Mouse (Mus musculus): Measurements from ENCODE around the gene Snx32. TPM values are rescaled to one million over a fixed set of nuclear protein-coding genes. Genes with fewer than 3 reads are reported as not detected.
"Not testable (repeated sequence)": the region's sequence is repeated elsewhere in the genome, so short reads cannot be mapped to it uniquely, and the experiment has no call there.

Gene Snx32
- total RNA-seq, 2 experiments from 2014 or later = 70.5 to 74.2 TPM

GRCm38 (mm10) chr19:5512091-5513004, 2.0 kb upstream of the Snx32 start:
- DNase-seq (ENCODE audit: low spot score in 2 of 2) = no peak

GRCm38 (mm10) chr19:5511074-5511632, 815 bp upstream of the Snx32 start:
- no peak for DNase-seq (ENCODE audit: low spot score in 2 of 2)

GRCm38 (mm10) chr19:5503687-5504086, 6.7 kb downstream of the Snx32 start, which contains the start of gene 1700020D05Rik:
Gene 1700020D05Rik, minus strand, starts transcription at chr19:5503787.
- DNase-seq (ENCODE audit: low spot score in 2 of 2) = no peak

- no peak for DNase-seq (ENCODE audit: low spot score in 2 of 2)
Observed at GRCm38 (mm10) chr19:5500330-5500875, 9.9 kb downstream of the Snx32 start.

GRCm38 (mm10) chr19:5496052-5496370, 14.3 kb downstream of the Snx32 start:
- no peak for DNase-seq (ENCODE audit: low spot score in 2 of 2)

- DNase-seq (ENCODE audit: low spot score in 2 of 2) = no peak
Observed at GRCm38 (mm10) chr19:5495353-5496051, 14.8 kb downstream of the Snx32 start.

GRCm38 (mm10) chr19:5494314-5494713, 16.0 kb downstream of the Snx32 start:
- DNase-seq (ENCODE audit: low spot score in 2 of 2) = no peak

GRCm38 (mm10) chr19:5493301-5493721, 17.0 kb downstream of the Snx32 start:
- not testable (repeated sequence) for DNase-seq (ENCODE audit: low spot score in 2 of 2)

- no peak for DNase-seq (ENCODE audit: low spot score in 2 of 2)
Observed at GRCm38 (mm10) chr19:5492641-5493040, 17.7 kb downstream of the Snx32 start.

- DNase-seq (ENCODE audit: low spot score in 2 of 2) = peak; percentile 79 to 83
Observed at GRCm38 (mm10) chr19:5490898-5491708, 19.2 kb downstream of the Snx32 start.

GRCm38 (mm10) chr19:5490313-5490897, 19.9 kb downstream of the Snx32 start, which contains the start of gene Cfl1:
Gene Cfl1, plus strand, starts transcription at chr19:5490455.
- DNase-seq (ENCODE audit: low spot score in 2 of 2) = peak; percentile 93 to 95

GRCm38 (mm10) chr19:5489721-5490120, 20.6 kb downstream of the Snx32 start:
- not testable (repeated sequence) for DNase-seq (ENCODE audit: low spot score in 2 of 2)

GRCm38 (mm10) chr19:5488878-5489571, 21.3 kb downstream of the Snx32 start:
- DNase-seq (ENCODE audit: low spot score in 2 of 2) = peak; percentile 98

- peak; percentile 92 to 97 for DNase-seq (ENCODE audit: low spot score in 2 of 2)
Observed at GRCm38 (mm10) chr19:5487768-5488550, 22.4 kb downstream of the Snx32 start, which contains the start of gene Mus81. Gene Mus81, minus strand, starts transcription at chr19:5488402.

GRCm38 (mm10) chr19:5486771-5487170, 23.6 kb downstream of the Snx32 start:
- no peak for DNase-seq (ENCODE audit: low spot score in 2 of 2)

- no peak for DNase-seq (ENCODE audit: low spot score in 2 of 2)
Observed at GRCm38 (mm10) chr19:5486286-5486685, 24.1 kb downstream of the Snx32 start.

GRCm38 (mm10) chr19:5485821-5486220, 24.5 kb downstream of the Snx32 start:
- DNase-seq (ENCODE audit: low spot score in 2 of 2) = no peak

GRCm38 (mm10) chr19:5485371-5485770, 25.0 kb downstream of the Snx32 start:
- DNase-seq (ENCODE audit: low spot score in 2 of 2) = no peak

- DNase-seq (ENCODE audit: low spot score in 2 of 2) = no peak
Observed at GRCm38 (mm10) chr19:5484496-5484895, 25.8 kb downstream of the Snx32 start.
